Comparison of ENCODE assay signal across 8 mouse cellular contexts in the genomic region with DNA sequence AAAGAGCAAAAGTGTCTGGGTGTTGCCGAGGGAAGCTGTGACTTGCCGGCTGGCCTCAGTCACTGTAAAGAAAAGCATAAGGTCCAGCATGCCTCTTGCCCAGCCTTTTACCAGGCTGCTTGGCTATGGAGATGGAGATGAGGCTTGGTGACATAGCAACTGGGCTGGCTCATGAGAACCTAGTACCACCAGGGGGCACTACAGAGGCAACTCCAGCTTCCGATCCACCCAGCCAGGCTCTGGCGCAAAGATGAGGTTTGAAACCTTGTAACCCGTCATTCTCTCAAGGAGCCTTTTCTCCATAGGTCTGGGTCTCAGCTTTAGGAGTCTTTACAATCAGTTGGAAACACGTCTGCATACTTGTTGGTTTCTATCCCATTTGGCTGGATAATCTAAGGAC.
DNase-seq lines count a peak whose midpoint lies in the region; ATAC-seq and TF ChIP-seq lines count a peak whose summit lies in the region.

No protein-coding gene starts in this region.

- TF ChIP-seq CTCF in brain, embryonic 14.5 days (IDR thresholded peaks at IDR 0.05; ENCODE audit: borderline replicate concordance, extremely low read depth, insufficient read depth, insufficient read length): peak; percentile 84

- intact Hi-C loops in heart, postnatal 25 days (cut with DNase I): loop anchor here (5.0 kb wide), 1 partner anchor 193 kb away; no protein-coding TSS in a partner anchor

- TF ChIP-seq POLR2A in brain, embryonic 14.5 days (IDR thresholded peaks at IDR 0.05; ENCODE audit: borderline replicate concordance, extremely low read depth, insufficient read depth, insufficient read length, poor library complexity, severe bottlenecking): no peak

- ATAC-seq in erythroid progenitor cell, adult 5-6 weeks (replicated peaks; ENCODE audit: low FRiP score, poor library complexity, severe bottlenecking): peak; percentile 61

- DNase-seq in Muller cell, postnatal 12 days (ENCODE audit: inconsistent ontology term): peak; percentile 46
- DNase-seq in brain, embryonic 14.5 days (ENCODE audit: low read depth): peak; percentile 84
- DNase-seq in heart, postnatal 25 days (ENCODE audit: low spot score): peak; percentile 47
- DNase-seq in layer of hippocampus, adult 8-10 months (ENCODE audit: low spot score in 2 of 2): peak; percentile 44 to 82
- DNase-seq in lung, postnatal 25 days (ENCODE audit: low spot score): peak; percentile 86
- DNase-seq in retina, embryonic 14.5 days (ENCODE audit: low spot score): peak; percentile 87
- DNase-seq in urinary bladder, postnatal 36 days (ENCODE audit: low spot score in 2 of 2): peak; percentile 56 to 71

Comparison
In these comparisons a context has a peak if more than half of its experiments do, and no peak if none do; other contexts are left out.
1. Peak in every context shown above with its lines: DNase-seq and ATAC-seq.